Mouse (Mus musculus) naive thymus-derived CD4-positive, alpha-beta T cell, adult 2 months (primary cell): ENCODE results near the gene Rhbdf2.
"Not testable (repeated sequence)": the region's sequence is repeated elsewhere in the genome, so short reads cannot be mapped to it uniquely, and the experiment has no call there.

Source experiments
- DNase-seq: peaks from one replicate; pipeline ENCODE4 v3.0.0-alpha.2; 2011; ENCODE audit warnings: low read depth

Gene Rhbdf2

GRCm38 (mm10) chr11:116618666-116619065, 8.2 kb downstream of the Rhbdf2 start:
- no peak for DNase-seq

GRCm38 (mm10) chr11:116617641-116618040, 9.2 kb downstream of the Rhbdf2 start:
- DNase-seq, result no peak

GRCm38 (mm10) chr11:116616438-116617118, 10.2 kb downstream of the Rhbdf2 start:
- DNase-seq, result peak; percentile 45

GRCm38 (mm10) chr11:116615735-116616437, 10.9 kb downstream of the Rhbdf2 start:
- peak; percentile 71 for DNase-seq

GRCm38 (mm10) chr11:116613234-116613633, 13.6 kb downstream of the Rhbdf2 start:
- no peak for DNase-seq

GRCm38 (mm10) chr11:116612554-116612953, 14.3 kb downstream of the Rhbdf2 start:
- no peak for DNase-seq

- no peak for DNase-seq
Measured at GRCm38 (mm10) chr11:116611883-116612282, 14.9 kb downstream of the Rhbdf2 start.

GRCm38 (mm10) chr11:116611168-116611567, 15.7 kb downstream of the Rhbdf2 start:
- DNase-seq, result not testable (repeated sequence)

GRCm38 (mm10) chr11:116609965-116610630, 16.7 kb downstream of the Rhbdf2 start:
- no peak for DNase-seq

- no peak for DNase-seq
Measured at GRCm38 (mm10) chr11:116607717-116608116, 19.1 kb downstream of the Rhbdf2 start.

- no peak for DNase-seq
Measured at GRCm38 (mm10) chr11:116604097-116604496, 22.7 kb downstream of the Rhbdf2 start.

- DNase-seq, result peak; percentile 54
Measured at GRCm38 (mm10) chr11:116603339-116603738, 23.5 kb downstream of the Rhbdf2 start.

- DNase-seq, result no peak
Measured at GRCm38 (mm10) chr11:116602043-116602442, 24.8 kb downstream of the Rhbdf2 start.

GRCm38 (mm10) chr11:116601166-116601565, 25.7 kb downstream of the Rhbdf2 start:
- DNase-seq, result no peak

GRCm38 (mm10) chr11:116599230-116599629, 27.6 kb downstream of the Rhbdf2 start:
- no peak for DNase-seq

GRCm38 (mm10) chr11:116598193-116598592, 28.6 kb downstream of the Rhbdf2 start:
- no peak for DNase-seq

GRCm38 (mm10) chr11:116596766-116597165, 30.1 kb downstream of the Rhbdf2 start:
- no peak for DNase-seq

- DNase-seq, result no peak
Measured at GRCm38 (mm10) chr11:116593345-116593744, 33.5 kb downstream of the Rhbdf2 start.

- peak; percentile 90 for DNase-seq
Measured at GRCm38 (mm10) chr11:116592428-116592827, 34.4 kb downstream of the Rhbdf2 start.

GRCm38 (mm10) chr11:116591621-116592020, 35.2 kb downstream of the Rhbdf2 start:
- no peak for DNase-seq

GRCm38 (mm10) chr11:116589574-116589973, 37.2 kb downstream of the Rhbdf2 start:
- DNase-seq, result no peak

GRCm38 (mm10) chr11:116589020-116589531, 37.7 kb downstream of the Rhbdf2 start:
- no peak for DNase-seq
